Mouse (Mus musculus) megakaryocyte, embryonic 14.5 days (primary cell): ENCODE measurements around the gene Sds.

Experiments
- FLI1 ChIP-seq: IDR thresholded peaks from 2 replicates; pipeline ENCODE4 v1.6.1; 2012; ENCODE audit warnings: low read length, inconsistent platforms, mixed read lengths
- GATA1 ChIP-seq: IDR thresholded peaks from 3 replicates; pipeline ENCODE4 v1.6.1; 2012; ENCODE audit warnings: mixed read lengths, low read length, inconsistent platforms, borderline replicate concordance

DNA sequence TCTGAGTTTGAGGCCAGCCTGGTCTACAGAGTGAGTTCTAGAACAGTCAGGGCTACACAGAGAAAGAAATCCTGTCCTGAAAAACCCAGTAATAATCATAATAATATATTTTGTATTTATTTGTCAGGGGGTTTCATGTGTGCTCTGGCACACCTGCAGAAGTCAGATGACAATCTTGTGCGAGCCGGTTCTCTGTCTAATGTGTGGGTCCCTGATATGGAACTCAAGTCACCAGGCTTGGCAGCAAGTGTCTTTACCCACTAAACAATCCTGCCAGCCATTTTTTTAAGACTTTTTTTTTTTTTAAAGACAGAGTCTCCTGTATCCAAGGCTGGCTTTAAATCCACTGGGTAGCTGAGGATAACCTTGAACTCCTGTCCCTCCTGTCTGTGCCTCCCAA is 3.0 kb upstream of the Sds start:
- TF ChIP-seq GATA1: no peak
- no peak for TF ChIP-seq FLI1
